Mouse (Mus musculus): Measurements from ENCODE around the gene Cd163l1.

DNA sequence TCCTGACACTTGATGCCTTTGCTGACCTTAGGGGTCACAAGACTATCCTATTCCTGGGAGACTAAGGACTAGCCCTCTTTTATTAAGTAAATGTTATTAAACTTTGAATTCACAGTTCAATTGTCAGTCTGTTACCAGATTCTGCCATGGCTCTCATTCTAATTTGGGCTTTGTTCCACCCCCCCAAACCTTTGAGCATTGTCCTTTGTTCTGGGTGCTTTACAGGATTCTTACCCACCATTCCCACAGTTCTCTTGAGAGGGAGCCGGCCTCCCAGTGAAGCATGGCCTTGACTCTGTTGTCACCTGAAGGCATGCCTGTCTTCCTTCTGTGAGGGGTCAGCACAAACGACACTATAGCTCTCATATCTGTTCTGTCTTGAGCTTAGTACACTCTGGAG lies 13.0 kb downstream of the Cd163l1 start:
- no peak for TF ChIP-seq POLR2A (IDR thresholded peaks at IDR 0.05; ENCODE audit: low read depth, low read length)
- no peak for TF ChIP-seq CTCF (IDR thresholded peaks at IDR 0.05; ENCODE audit: borderline replicate concordance, insufficient read depth, low read length)

Data from embryonic fibroblast, embryonic 13.5 days (primary cell).